Mouse (Mus musculus) CH12.LX (cell line): ENCODE measurements around the gene Ddx28.

Experiments
- POLR2A ChIP-seq: IDR thresholded peaks from 2 replicates; pipeline ENCODE4 v1.6.1; 2011; ENCODE audit warnings: low read depth, mild to moderate bottlenecking, improper control_type of control experiment, low read length
- USF1 ChIP-seq: IDR thresholded peaks from 2 replicates; pipeline ENCODE4 v1.6.1; 2014; ENCODE audit warnings: low read depth, mild to moderate bottlenecking, inconsistent platforms, low read length, improper control_type of control experiment

DNA sequence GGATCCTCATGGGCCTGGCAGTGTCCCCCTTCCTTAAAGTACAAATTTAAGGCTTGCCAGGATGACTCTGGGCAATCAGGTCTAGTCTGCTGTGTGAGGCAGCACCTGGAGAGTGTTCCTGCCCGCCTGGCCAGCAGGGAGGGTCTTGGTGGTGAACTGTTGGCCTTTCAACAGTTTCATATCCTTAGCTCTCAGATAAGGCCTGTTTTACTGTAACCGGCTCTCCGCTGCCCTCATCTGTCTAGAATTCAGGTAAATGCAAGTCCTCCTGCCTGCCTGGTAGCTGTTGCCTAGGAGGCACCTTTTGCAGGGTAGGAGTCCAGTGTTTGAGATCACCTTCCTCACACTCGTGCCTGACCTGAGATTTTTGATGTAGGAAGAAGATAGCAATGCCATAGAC is 28.5 kb upstream of the Ddx28 start:
- no peak for TF ChIP-seq POLR2A
- TF ChIP-seq USF1 = no peak
